Mouse (Mus musculus): ENCODE results near the gene Gal3st3. TPM values are rescaled to one million over a fixed set of nuclear protein-coding genes. Genes with fewer than 3 reads are reported as not detected.

The Gal3st3 gene
- polyA plus RNA-seq, 1 experiment from 2014 or later = 42.3 TPM

DNA sequence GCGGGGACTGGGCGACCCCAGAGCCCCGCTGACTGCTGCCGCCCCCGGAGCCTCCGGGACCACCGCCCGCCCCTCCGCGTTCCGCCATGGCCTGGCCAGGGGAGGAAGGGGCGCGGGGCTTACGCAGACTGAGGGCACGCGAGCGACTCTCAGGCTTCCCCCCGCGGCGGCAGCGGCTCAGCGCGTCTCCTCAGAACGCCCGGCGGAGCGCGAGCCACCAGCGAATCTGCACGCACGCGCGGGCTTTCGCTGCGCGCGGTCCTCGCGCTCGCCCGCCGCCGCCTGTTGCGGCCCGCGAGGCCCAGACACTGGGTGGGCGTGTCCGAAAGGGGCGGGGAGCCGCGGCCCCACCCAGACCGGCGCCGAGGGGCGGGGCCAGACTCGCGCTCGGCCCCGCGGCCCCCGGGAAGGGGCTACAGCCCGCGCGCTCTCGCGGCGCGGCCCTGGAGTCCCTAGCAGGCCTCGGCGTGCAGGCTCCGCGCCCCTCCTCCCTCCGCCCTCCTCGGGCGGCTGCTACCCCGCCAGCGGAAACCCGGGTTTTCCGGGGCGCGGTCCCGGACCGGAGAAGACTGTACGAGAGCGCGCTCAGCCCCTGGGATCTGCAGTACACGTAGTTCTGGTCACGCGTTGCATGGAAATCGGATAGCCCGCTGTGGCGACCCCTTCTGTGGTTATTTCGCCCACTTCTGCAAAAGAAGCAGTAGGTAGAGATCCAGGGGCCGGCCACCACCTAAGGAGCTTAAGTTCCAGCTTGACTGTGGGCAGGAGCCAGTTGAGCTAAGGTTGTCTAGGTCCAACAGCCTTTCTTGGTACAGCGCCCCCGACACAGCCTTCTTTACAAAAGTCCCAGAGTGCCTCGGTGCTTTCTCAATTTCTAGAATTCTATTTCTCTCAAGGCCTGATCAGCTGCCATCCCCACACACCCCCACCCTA, 25.1 kb upstream of the Gal3st3 start, which contains the start of gene Pacs1:
Gene Pacs1, minus strand, starts transcription at position 319 of the 933 bp plus-strand sequence.
- under 1% methylated on average over 57 of the region's 97 CpGs for WGBS
- H3K27me3 ChIP-seq (replicated peaks; ENCODE audit: control insufficient read depth, insufficient read depth, low read length) = no peaks in the 10 kb centered on the region
- peak within 1 kb of the TSS; percentile 96 for H3K9ac ChIP-seq (ENCODE audit: low read depth, low read length)
- peaks cover 22% of the 10 kb centered on the region for H3K4me1 ChIP-seq (ENCODE audit: control insufficient read depth, insufficient read depth, low read depth, low read length)
- H3K36me3 ChIP-seq (ENCODE audit: control insufficient read depth, insufficient read depth, low read length) = peaks cover 17% of the 10 kb centered on the region
- no peaks in the 10 kb centered on the region for H3K9me3 ChIP-seq (ENCODE audit: control insufficient read depth, low read length)
- peak within 1 kb of the TSS; percentile 83 for H3K4me2 ChIP-seq (ENCODE audit: low read length)
- peak within 1 kb of the TSS; percentile 93 for H3K27ac ChIP-seq (ENCODE audit: low read depth, low read length)
- H3K4me3 ChIP-seq (ENCODE audit: low read length) = peak within 1 kb of the TSS; percentile 99
- ATAC-seq = peak; percentile 92

DNA sequence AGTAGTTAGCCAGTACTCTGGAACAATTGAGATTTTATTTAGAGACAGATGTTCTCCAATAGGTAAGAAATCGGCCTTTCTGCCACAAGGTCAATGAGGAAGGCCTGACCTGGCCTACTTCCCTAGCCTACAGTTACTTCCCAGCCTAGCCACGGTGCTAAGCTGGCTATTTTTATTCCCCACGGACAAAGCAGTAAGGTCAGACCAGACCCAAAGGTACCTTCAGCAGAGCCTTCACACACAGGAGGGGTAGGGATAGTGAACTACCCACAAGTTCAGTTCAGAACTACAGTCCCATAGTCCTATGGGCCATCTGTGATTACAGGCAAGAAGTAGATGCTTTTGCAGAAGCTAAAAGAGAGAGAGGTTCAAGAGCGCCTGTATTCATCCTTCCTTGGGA, 24.2 kb upstream of the Gal3st3 start:
- no peak for ATAC-seq
- no peaks in the 10 kb centered on the region for H3K27me3 ChIP-seq (replicated peaks; ENCODE audit: control insufficient read depth, insufficient read depth, low read length)
- no peak overlapping the region for H3K9ac ChIP-seq (ENCODE audit: low read depth, low read length)
- peak overlapping the region; percentile 93 for H3K27ac ChIP-seq (ENCODE audit: low read depth, low read length)
- peaks cover 19% of the 10 kb centered on the region for H3K4me1 ChIP-seq (ENCODE audit: control insufficient read depth, insufficient read depth, low read depth, low read length)
- peaks cover 23% of the 10 kb centered on the region for H3K36me3 ChIP-seq (ENCODE audit: control insufficient read depth, insufficient read depth, low read length)
- H3K4me2 ChIP-seq (ENCODE audit: low read length) = no peak overlapping the region
- no peak overlapping the region for H3K4me3 ChIP-seq (ENCODE audit: low read length)
- 71% methylated on average over 4 of the region's 4 CpGs for WGBS
- H3K9me3 ChIP-seq (ENCODE audit: control insufficient read depth, low read length) = no peaks in the 10 kb centered on the region

DNA sequence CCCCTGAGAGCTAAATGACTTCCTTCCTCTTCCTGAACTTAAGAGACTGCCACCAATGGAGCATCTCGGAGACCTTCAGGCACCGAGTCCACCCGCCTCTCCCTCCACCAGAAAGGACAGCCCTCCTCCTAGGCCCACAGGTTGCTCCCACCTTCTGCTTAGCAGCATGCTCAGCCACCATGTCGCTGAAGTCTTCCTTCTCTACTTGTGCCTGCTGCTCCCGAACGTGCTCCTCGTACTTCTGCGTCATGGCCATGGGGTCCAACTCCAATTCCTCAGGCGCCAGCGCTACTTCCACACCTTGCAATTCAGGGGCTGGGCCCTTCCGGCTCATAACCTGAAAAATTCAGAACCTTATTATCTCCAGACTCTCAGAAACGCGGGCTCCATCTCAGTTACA, 23.5 kb upstream of the Gal3st3 start:
- H3K4me2 ChIP-seq (ENCODE audit: low read length) = no peak overlapping the region
- peaks cover 19% of the 10 kb centered on the region for H3K4me1 ChIP-seq (ENCODE audit: control insufficient read depth, insufficient read depth, low read depth, low read length)
- no peak overlapping the region for H3K9ac ChIP-seq (ENCODE audit: low read depth, low read length)
- no peak overlapping the region for H3K27ac ChIP-seq (ENCODE audit: low read depth, low read length)
- H3K4me3 ChIP-seq (ENCODE audit: low read length) = no peak overlapping the region
- H3K36me3 ChIP-seq (ENCODE audit: control insufficient read depth, insufficient read depth, low read length) = peaks cover 30% of the 10 kb centered on the region
- no peaks in the 10 kb centered on the region for H3K27me3 ChIP-seq (replicated peaks; ENCODE audit: control insufficient read depth, insufficient read depth, low read length)
- 94% methylated on average over 10 of the region's 13 CpGs for WGBS
- no peak for ATAC-seq
- H3K9me3 ChIP-seq (ENCODE audit: control insufficient read depth, low read length) = no peaks in the 10 kb centered on the region

DNA sequence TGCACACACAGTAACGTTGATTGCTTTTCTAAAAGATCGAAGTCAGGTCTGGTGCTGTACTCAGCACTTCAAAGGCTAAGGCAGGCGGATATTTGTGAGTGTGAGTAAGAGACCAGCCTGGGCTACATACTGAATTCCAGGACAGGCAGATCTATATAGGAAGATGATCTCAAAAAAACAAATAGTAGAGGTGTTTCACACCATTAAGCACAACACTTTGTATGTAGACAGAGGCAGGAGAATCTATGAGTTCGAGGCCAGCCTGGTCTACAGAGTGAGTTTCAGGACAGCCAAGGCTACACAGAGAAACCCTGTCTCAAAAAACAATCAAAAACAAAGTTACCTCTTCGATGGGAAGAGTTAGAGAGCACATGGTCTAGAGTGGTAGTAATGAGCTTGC, 22.4 kb upstream of the Gal3st3 start:
- Histone ChIP-seq H3K4me2 (ENCODE audit: low read length) (no peak overlapping the region), H3K9ac (ENCODE audit: low read depth, low read length) (no peak overlapping the region), H3K4me1 (ENCODE audit: control insufficient read depth, insufficient read depth, low read depth, low read length) (peaks cover 13% of the 10 kb centered on the region), H3K9me3 (ENCODE audit: control insufficient read depth, low read length) (no peaks in the 10 kb centered on the region), H3K27ac (ENCODE audit: low read depth, low read length) (no peak overlapping the region), H3K36me3 (ENCODE audit: control insufficient read depth, insufficient read depth, low read length) (peaks cover 31% of the 10 kb centered on the region), H3K27me3 (replicated peaks; ENCODE audit: control insufficient read depth, insufficient read depth, low read length) (no peaks in the 10 kb centered on the region), H3K4me3 (ENCODE audit: low read length) (no peak overlapping the region)
- ATAC-seq = no peak
- WGBS = 97% methylated on average over 5 of the region's 5 CpGs

DNA sequence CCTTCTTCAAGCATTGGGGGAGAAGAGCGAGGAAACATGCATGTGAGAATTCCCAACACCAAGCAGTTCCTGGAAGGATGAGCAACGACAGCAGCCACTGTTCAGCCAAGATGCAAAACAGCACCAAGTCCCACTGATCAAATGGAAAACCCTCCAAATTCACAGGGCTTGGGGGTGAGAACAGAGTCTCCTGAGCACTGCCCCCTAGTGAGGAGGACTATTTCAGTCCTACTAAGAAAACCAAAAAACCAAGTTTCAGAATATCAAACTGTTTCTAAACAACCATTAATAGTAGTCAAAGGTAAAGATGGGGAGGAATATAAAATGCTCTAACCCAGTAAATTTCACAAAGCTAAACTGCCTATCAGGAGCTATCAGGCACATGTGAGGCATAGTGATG, 21.6 kb upstream of the Gal3st3 start:
- peaks cover 31% of the 10 kb centered on the region for H3K36me3 ChIP-seq (ENCODE audit: control insufficient read depth, insufficient read depth, low read length)

DNA sequence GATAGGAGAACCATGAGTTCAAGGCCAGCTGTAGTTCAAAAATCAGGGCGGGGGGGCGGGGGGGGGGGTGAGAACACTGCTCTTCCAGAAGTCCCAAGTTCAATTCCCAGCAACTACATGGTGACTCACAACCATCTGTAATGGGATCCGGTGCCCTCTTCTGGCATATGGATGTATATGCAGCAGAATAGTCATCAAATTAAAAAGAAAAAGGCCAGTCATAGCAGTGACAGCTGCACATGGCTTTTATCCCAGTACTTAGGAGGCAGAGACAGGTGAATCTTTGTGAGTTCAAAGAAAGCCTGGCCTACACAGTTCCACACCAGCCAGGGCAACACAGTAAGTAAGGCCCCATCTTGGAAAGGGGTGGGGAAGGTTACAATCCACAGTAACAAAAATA, 21.0 kb upstream of the Gal3st3 start:
- no peak overlapping the region for H3K4me3 ChIP-seq (ENCODE audit: low read length)
- peaks cover 31% of the 10 kb centered on the region for H3K36me3 ChIP-seq (ENCODE audit: control insufficient read depth, insufficient read depth, low read length)
- H3K4me1 ChIP-seq (ENCODE audit: control insufficient read depth, insufficient read depth, low read depth, low read length) = no peaks in the 10 kb centered on the region
- no peaks in the 10 kb centered on the region for H3K9me3 ChIP-seq (ENCODE audit: control insufficient read depth, low read length)
- no peak overlapping the region for H3K27ac ChIP-seq (ENCODE audit: low read depth, low read length)
- H3K4me2 ChIP-seq (ENCODE audit: low read length) = no peak overlapping the region
- H3K9ac ChIP-seq (ENCODE audit: low read depth, low read length) = no peak overlapping the region
- ATAC-seq = no peak
- WGBS = 94% methylated on average over 3 of the region's 3 CpGs
- H3K27me3 ChIP-seq (replicated peaks; ENCODE audit: control insufficient read depth, insufficient read depth, low read length) = no peaks in the 10 kb centered on the region

More for the DNA sequence above, 21.6 kb upstream of the Gal3st3 start:
- H3K4me1 ChIP-seq (ENCODE audit: control insufficient read depth, insufficient read depth, low read depth, low read length) = peaks cover 6% of the 10 kb centered on the region
- WGBS = 93% methylated on average over 2 of the region's 2 CpGs
- no peak overlapping the region for H3K27ac ChIP-seq (ENCODE audit: low read depth, low read length)
- no peaks in the 10 kb centered on the region for H3K27me3 ChIP-seq (replicated peaks; ENCODE audit: control insufficient read depth, insufficient read depth, low read length)
- no peak for ATAC-seq
- H3K9me3 ChIP-seq (ENCODE audit: control insufficient read depth, low read length) = no peaks in the 10 kb centered on the region
- no peak overlapping the region for H3K4me2 ChIP-seq (ENCODE audit: low read length)
- H3K9ac ChIP-seq (ENCODE audit: low read depth, low read length) = no peak overlapping the region
- H3K4me3 ChIP-seq (ENCODE audit: low read length) = no peak overlapping the region

DNA sequence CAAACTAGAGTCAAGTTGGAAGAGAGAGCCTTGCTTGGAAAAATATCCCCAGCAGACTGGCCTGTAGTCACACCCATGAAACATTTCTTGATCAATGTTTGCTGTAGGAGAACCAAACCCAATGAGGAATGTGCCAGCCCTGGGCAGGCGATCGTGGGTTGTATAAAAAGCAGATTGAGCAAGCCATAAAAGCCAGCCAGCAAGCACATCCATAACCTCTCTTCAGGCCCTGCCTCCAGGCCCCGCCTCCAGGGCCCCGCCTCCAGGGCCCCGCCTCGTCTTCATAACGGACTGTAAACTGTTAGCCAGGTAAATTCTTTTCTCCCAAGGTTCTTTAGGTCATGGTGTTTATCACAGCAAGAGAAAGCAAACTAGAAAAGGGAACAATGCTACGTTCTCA, 19.8 kb upstream of the Gal3st3 start:
- Histone ChIP-seq H3K9ac (ENCODE audit: low read depth, low read length) (no peak overlapping the region), H3K27ac (ENCODE audit: low read depth, low read length) (no peak overlapping the region), H3K4me1 (ENCODE audit: control insufficient read depth, insufficient read depth, low read depth, low read length) (no peaks in the 10 kb centered on the region), H3K4me3 (ENCODE audit: low read length) (no peak overlapping the region), H3K4me2 (ENCODE audit: low read length) (no peak overlapping the region), H3K9me3 (ENCODE audit: control insufficient read depth, low read length) (no peaks in the 10 kb centered on the region), H3K36me3 (ENCODE audit: control insufficient read depth, insufficient read depth, low read length) (peaks cover 31% of the 10 kb centered on the region), H3K27me3 (replicated peaks; ENCODE audit: control insufficient read depth, insufficient read depth, low read length) (no peaks in the 10 kb centered on the region)
- WGBS = 89% methylated on average over 8 of the region's 8 CpGs
- ATAC-seq = no peak

DNA sequence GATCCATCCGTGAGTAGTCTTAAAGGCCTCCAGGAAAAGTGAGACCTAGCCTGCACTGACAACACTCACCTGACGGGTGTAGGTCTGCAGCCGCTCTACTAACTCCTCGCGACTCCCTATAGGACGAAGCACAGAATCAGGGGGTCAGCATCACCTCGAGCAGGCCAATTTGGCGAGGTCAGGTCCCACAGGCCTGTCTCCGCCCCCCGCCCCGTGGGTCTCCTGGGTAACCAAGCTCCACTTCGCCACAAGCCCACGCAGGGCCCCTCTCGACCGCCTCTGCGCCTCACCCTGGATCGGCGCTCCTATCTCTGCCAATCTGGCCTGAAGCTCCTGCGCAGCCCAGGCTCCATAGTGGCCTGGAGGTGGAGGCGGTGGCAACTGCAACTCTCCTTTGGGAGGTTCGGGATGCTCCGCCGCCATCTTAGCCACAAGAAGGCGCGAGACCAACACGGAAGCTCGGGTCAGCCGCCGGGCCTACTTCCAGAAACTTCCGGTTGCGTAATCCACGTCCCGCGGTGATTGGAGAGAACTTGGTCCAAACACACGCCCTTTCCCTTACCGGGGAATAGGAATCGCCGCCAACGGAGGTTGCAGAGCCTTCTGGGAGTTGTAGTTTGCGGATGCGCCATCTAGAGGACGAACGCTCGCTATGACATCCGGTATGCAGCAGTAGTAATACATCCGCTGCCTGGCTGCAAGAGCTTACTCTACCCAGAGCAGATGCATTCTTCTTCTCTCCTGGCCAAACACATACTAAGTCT, 3.0 kb upstream of the Gal3st3 start, which contains the start of gene Sf3b2:
Gene Sf3b2, minus strand, starts transcription at position 484 of the 764 bp plus-strand sequence.
- Histone ChIP-seq H3K4me3 (ENCODE audit: low read length) (peak within 1 kb of the TSS; percentile 90), H3K27me3 (replicated peaks; ENCODE audit: control insufficient read depth, insufficient read depth, low read length) (no peaks in the 10 kb centered on the region), H3K4me1 (ENCODE audit: control insufficient read depth, insufficient read depth, low read depth, low read length) (peaks cover 32% of the 10 kb centered on the region), H3K9me3 (ENCODE audit: control insufficient read depth, low read length) (no peaks in the 10 kb centered on the region), H3K27ac (ENCODE audit: low read depth, low read length) (peak within 1 kb of the TSS; percentile 93), H3K4me2 (ENCODE audit: low read length) (peak within 1 kb of the TSS; percentile 87), H3K36me3 (ENCODE audit: control insufficient read depth, insufficient read depth, low read length) (peaks cover 17% of the 10 kb centered on the region), H3K9ac (ENCODE audit: low read depth, low read length) (peak within 1 kb of the TSS; percentile 92)
- ATAC-seq = peak; percentile 96
- WGBS = 0% methylated on average over 46 of the region's 46 CpGs

DNA sequence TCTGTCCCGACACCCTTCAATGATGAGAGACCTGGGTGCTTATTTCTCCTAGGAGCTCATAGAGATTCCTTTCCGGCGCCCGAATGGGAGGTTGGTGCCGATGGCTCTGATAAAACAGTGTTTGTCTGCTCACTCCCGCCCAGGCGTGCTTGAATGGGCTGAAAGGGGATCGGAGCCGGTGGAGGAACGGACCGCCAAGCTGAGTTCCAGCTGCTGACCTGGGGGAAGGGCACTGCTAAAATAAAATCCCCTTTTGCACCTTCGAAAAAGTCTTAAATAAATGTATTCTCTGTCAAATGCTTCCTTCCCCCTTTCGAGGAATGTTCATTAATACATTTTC, 2.4 kb upstream of the Gal3st3 start:
- WGBS = 8% methylated on average over 13 of the region's 13 CpGs
- Histone ChIP-seq H3K4me1 (ENCODE audit: control insufficient read depth, insufficient read depth, low read depth, low read length) (peaks cover 32% of the 10 kb centered on the region), H3K27ac (ENCODE audit: low read depth, low read length) (peak overlapping the region; percentile 93), H3K4me3 (ENCODE audit: low read length) (peak overlapping the region; percentile 53), H3K36me3 (ENCODE audit: control insufficient read depth, insufficient read depth, low read length) (peaks cover 13% of the 10 kb centered on the region), H3K4me2 (ENCODE audit: low read length) (peak overlapping the region; percentile 75), H3K9ac (ENCODE audit: low read depth, low read length) (peak overlapping the region; percentile 78), H3K27me3 (replicated peaks; ENCODE audit: control insufficient read depth, insufficient read depth, low read length) (no peaks in the 10 kb centered on the region), H3K9me3 (ENCODE audit: control insufficient read depth, low read length) (no peaks in the 10 kb centered on the region)
- ATAC-seq = peak; percentile 37
